Mouse (Mus musculus): ENCODE data around the gene Tmem132b. TPM values are rescaled to one million over a fixed set of nuclear protein-coding genes. Genes with fewer than 3 reads are reported as not detected.
"Not testable (repeated sequence)": the region's sequence is repeated elsewhere in the genome, so short reads cannot be mapped to it uniquely, and the experiment has no call there.

The Tmem132b gene
- polyA plus RNA-seq (2014; fragmentation: Nextera tagmentation; extraction: Ambion mirVana) = 0.42 and 0.50 TPM in 2 replicates

DNA sequence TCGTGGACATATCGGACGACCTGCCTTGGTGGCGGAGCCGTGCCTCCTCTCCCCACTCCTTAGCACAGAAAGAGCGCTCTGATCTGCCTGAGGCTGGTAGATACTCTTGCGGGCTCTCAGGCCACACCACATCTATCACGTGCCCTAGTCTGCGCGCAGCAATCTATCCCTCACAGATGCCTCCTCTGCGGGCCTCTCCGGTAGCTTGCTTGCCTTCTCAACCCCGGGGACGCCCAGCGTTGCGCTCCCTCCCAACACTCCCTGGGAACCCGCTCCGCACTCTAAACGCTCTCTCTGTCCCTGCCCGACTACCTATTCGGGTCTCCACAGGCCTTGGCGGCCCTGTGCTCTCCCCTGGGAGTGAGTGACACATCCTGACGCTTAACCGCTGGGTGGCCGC is at the start of gene Tmem132b:
TSS of gene Tmem132b (plus strand) at position 141 of the 400 bp plus-strand sequence.
- Histone ChIP-seq H3K4me3 (ENCODE audit: low read depth, low read length) (peak within 1 kb of the TSS; percentile 52), H3K9me3 (ENCODE audit: control insufficient read depth, low read length) (no peaks in the 10 kb centered on the region), H3K9ac (ENCODE audit: low read length) (peak within 1 kb of the TSS; percentile 50), H3K27ac (ENCODE audit: low read depth, low read length) (no peak within 1 kb of the TSS), H3K36me3 (ENCODE audit: control insufficient read depth, insufficient read depth, low read length) (no peaks in the 10 kb centered on the region), H3K4me1 (ENCODE audit: control insufficient read depth, insufficient read depth, low read length) (peaks cover 11% of the 10 kb centered on the region), H3K4me2 (peak within 1 kb of the TSS; percentile 63), H3K27me3 (ENCODE audit: control insufficient read depth, insufficient read depth, low read length) (peaks cover 48% of the 10 kb centered on the region)
- peak; percentile 91 for DNase-seq (ENCODE audit: low spot score, missing footprints)
- 1% methylated on average over 25 of the region's 25 CpGs for WGBS
- peak; percentile 15 for ATAC-seq (ENCODE audit: low FRiP score)

DNA sequence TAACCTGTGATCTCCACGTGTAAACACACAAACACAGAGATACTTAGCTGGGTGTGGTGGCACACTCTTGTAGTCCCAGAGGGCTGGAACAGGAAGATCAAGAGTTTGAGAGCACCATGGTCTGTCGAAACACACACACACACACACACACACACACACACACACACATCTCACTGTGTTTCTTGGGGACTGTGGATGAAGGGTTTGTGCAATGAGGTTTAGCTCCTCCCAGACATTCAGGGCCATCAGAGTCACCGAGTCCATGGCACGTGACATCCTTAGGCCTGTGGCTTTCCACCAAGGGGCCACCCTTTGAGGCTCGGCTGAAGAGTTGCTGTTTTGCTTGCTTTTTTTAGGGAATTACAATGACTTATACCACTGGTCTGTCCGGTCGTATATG is 49.1 kb upstream of the Tmem132b start:
- Histone ChIP-seq H3K9ac (ENCODE audit: low read length) (no peak overlapping the region), H3K27me3 (ENCODE audit: control insufficient read depth, insufficient read depth, low read length) (no peaks in the 10 kb centered on the region), H3K4me2 (no peak overlapping the region), H3K4me3 (ENCODE audit: low read depth, low read length) (no peak overlapping the region), H3K4me1 (ENCODE audit: control insufficient read depth, insufficient read depth, low read length) (peaks cover 9% of the 10 kb centered on the region), H3K36me3 (ENCODE audit: control insufficient read depth, insufficient read depth, low read length) (peaks cover 7% of the 10 kb centered on the region), H3K9me3 (ENCODE audit: control insufficient read depth, low read length) (no peaks in the 10 kb centered on the region), H3K27ac (ENCODE audit: low read depth, low read length) (no peak overlapping the region)
- 91% methylated on average over 7 of the region's 7 CpGs for WGBS
- ATAC-seq (ENCODE audit: low FRiP score) (no peak), DNase-seq (ENCODE audit: low spot score, missing footprints) (no peak)

DNA sequence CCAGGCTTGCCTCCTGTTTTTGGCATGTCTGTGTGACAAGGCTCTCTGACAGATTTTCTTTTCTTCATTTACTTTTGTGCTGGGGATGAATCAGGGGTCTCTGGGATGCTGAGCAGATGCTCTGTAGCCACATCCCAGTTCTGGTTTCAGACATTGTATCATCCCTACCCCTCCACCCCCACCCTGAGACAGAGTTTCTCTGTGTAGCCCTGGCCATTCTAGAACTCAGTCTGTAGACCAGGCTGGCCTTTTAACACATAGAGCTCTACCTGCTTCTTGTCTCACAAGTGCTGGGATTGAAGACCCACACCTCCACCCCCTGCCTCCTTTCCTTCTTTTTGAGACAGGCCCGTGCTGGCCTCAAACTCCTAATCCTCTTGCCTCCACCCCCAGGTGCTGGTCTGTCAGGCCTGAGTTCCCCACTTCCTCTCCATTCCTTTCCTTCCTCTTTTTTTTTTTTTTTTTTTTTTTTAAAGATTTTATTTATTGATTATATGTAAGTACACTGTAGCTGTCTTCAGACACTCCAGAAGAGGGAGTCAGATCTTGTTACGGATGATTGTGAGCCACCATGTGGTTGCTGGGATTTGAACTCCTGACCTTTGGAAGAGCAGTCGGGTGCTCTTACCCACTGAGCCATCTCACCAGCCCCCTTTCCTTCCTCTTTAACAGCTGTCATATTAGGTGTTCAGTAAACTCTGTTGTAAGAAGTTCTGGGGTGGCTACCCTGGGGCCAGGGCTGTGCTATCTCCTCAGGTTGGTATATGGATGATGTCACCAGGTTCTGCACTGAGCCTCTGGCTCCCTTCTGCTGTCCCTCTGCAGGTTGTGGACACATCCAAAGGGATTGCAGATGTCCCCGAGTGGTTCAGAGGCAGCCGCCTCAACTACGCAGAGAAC is 47.6 kb upstream of the Tmem132b start:
- Histone ChIP-seq H3K27me3 (ENCODE audit: control insufficient read depth, insufficient read depth, low read length) (no peaks in the 10 kb centered on the region), H3K4me1 (ENCODE audit: control insufficient read depth, insufficient read depth, low read length) (peaks cover 4% of the 10 kb centered on the region), H3K36me3 (ENCODE audit: control insufficient read depth, insufficient read depth, low read length) (peaks cover 7% of the 10 kb centered on the region), H3K9ac (ENCODE audit: low read length) (no peak overlapping the region), H3K4me2 (no peak overlapping the region), H3K27ac (ENCODE audit: low read depth, low read length) (no peak overlapping the region), H3K4me3 (ENCODE audit: low read depth, low read length) (no peak overlapping the region), H3K9me3 (ENCODE audit: control insufficient read depth, low read length) (no peaks in the 10 kb centered on the region)
- ATAC-seq (ENCODE audit: low FRiP score) (no peak), DNase-seq (ENCODE audit: low spot score, missing footprints) (no peak)
- WGBS = 83% methylated on average over 5 of the region's 6 CpGs

DNA sequence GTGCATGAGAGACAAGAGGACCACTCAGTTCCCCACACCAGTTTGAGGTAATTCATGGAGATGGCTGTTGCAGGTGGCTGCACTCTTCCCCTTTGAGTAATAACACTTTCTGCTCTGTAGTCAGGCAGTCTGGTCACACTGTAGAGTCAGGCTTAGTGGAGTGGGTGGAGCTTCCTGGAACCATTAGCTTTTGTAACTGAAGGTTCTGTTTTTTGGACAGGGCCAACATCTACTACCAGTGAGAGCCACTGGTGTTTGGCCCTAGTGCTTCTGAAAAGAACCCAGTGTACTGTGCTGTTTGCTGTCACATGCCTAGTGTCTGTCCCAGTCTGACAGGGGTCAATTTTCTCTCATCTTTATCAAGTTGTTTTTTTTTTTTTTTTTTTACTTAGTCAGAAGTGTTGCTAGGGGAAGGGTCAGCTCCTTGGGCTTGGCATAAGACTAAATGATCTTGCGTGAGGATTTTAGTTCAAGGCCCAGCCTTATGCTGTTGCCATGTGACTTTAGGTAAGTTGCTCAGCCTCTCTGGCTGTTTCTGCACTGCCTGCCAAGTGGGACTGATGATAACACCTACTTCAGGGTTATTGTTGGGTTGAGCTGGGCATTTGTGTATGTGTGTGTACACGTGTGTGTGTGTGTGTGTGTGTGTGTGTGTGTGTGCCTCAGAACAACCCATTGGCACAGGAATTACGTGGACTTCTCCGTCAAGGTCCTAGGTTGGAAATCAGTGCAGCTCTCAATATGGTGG is 46.4 kb upstream of the Tmem132b start:
- WGBS = 94% methylated on average over 4 of the region's 4 CpGs

DNA sequence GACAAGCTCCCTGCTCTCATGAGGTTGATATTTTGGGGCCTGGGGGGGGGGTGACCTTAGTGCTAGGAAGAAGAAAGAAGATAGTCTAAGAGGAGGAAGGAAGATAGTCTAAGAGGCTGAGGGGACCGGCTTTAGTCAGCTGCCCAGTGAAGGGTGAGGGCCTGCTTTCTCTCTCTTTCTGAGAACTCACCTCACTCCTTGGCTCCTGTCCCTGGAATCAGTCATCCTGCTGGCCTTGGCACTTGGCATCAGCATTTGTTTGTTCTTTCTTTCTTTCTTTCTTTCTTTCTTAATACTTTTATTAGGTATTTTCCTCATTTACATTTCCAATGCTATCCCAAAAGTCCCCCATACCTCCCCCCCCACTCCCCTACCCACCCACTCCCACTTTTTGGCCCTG is 45.5 kb upstream of the Tmem132b start:
- Histone ChIP-seq H3K4me1 (ENCODE audit: control insufficient read depth, insufficient read depth, low read length) (peaks cover 4% of the 10 kb centered on the region), H3K36me3 (ENCODE audit: control insufficient read depth, insufficient read depth, low read length) (peaks cover 10% of the 10 kb centered on the region), H3K4me3 (ENCODE audit: low read depth, low read length) (no peak overlapping the region), H3K4me2 (no peak overlapping the region), H3K9ac (ENCODE audit: low read length) (no peak overlapping the region), H3K9me3 (ENCODE audit: control insufficient read depth, low read length) (no peaks in the 10 kb centered on the region), H3K27ac (ENCODE audit: low read depth, low read length) (no peak overlapping the region), H3K27me3 (ENCODE audit: control insufficient read depth, insufficient read depth, low read length) (no peaks in the 10 kb centered on the region)
- WGBS = 87% methylated on average over 1 of the region's 1 CpGs
- DNase-seq (ENCODE audit: low spot score, missing footprints) (no peak), ATAC-seq (ENCODE audit: low FRiP score) (no peak)

More for the DNA sequence above, 46.4 kb upstream of the Tmem132b start:
- no peaks in the 10 kb centered on the region for H3K27me3 ChIP-seq (ENCODE audit: control insufficient read depth, insufficient read depth, low read length)
- no peaks in the 10 kb centered on the region for H3K9me3 ChIP-seq (ENCODE audit: control insufficient read depth, low read length)
- peaks cover 4% of the 10 kb centered on the region for H3K4me1 ChIP-seq (ENCODE audit: control insufficient read depth, insufficient read depth, low read length)
- H3K4me2 ChIP-seq = no peak overlapping the region
- H3K4me3 ChIP-seq (ENCODE audit: low read depth, low read length) = no peak overlapping the region
- H3K27ac ChIP-seq (ENCODE audit: low read depth, low read length) = no peak overlapping the region
- no peak for DNase-seq (ENCODE audit: low spot score, missing footprints)
- no peak overlapping the region for H3K9ac ChIP-seq (ENCODE audit: low read length)
- peaks cover 10% of the 10 kb centered on the region for H3K36me3 ChIP-seq (ENCODE audit: control insufficient read depth, insufficient read depth, low read length)
- no peak for ATAC-seq (ENCODE audit: low FRiP score)

DNA sequence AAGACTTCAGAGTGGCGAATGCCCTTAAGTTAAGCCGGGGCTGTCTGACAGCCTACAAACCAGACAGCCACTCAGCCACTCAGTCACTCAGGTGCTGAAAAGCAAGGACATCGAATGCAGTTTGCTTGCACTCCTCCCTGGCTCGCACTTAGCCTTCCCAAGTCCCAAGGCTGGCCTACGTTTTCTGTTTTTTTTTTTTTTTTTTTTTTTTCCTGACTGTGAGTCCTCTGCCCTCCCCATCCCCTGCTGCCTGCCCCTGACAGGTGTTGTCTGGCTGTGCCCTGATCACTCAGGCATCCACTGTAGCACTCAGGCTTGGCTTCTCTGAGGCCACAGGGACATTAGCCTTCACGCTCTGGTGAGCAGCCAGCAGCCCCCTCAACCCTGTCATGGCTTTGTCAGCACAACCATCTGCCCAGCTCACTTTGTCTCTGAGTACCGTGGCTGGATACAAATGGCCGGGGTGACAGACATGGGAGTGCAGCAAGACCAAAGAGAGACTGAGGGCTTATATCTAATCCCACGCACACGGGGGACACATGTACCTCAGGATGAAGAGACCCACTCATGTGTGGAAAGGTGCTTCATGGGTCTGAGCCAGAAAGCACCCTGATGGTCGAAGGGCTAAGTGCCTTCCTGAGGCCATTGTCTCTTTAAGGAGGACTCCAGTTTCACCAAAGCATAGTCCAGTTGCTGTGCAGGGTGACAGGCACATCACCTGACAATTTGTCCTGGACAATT is 44.0 kb upstream of the Tmem132b start:
- no peak for DNase-seq (ENCODE audit: low spot score, missing footprints)
- H3K36me3 ChIP-seq (ENCODE audit: control insufficient read depth, insufficient read depth, low read length) = peaks cover 10% of the 10 kb centered on the region
- WGBS = 51% methylated on average over 11 of the region's 11 CpGs

DNA sequence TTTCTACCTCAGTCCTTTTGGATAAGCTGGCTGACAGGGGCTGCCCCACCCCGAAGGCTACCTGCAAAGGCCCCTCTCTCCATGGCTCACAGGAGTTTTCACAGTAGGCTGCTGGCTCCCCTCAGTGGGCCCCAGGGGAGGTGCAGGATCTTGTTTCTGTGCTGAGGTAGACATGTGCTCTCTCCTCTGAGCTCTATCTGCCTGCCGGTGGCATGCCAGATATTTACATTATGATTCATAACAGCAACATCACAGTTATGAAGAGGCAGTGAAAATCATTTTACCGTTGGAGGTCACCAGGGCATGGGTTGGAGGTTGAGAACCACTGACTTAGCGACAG is 43.5 kb upstream of the Tmem132b start:
- ATAC-seq (ENCODE audit: low FRiP score) (peak; percentile 38; the same call in 1 of the 2 replicates), DNase-seq (ENCODE audit: low spot score, missing footprints) (no peak)
- peaks cover 6% of the 10 kb centered on the region; the same call in 1 of the 2 replicates for H3K36me3 ChIP-seq (ENCODE audit: control insufficient read depth, insufficient read depth, low read length)
- no peaks in the 10 kb centered on the region for H3K9me3 ChIP-seq (ENCODE audit: control insufficient read depth, low read length)
- 83% methylated on average over 4 of the region's 4 CpGs for WGBS
- no peak overlapping the region for H3K9ac ChIP-seq (ENCODE audit: low read length)
- no peak overlapping the region for H3K4me3 ChIP-seq (ENCODE audit: low read depth, low read length)
- H3K27me3 ChIP-seq (ENCODE audit: control insufficient read depth, insufficient read depth, low read length) = no peaks in the 10 kb centered on the region
- H3K27ac ChIP-seq (ENCODE audit: low read depth, low read length) = peak overlapping the region; percentile 54; the same call in 1 of the 2 replicates
- H3K4me1 ChIP-seq (ENCODE audit: control insufficient read depth, insufficient read depth, low read length) = peaks cover 4% of the 10 kb centered on the region
- H3K4me2 ChIP-seq = no peak overlapping the region

More for the DNA sequence above, 44.0 kb upstream of the Tmem132b start:
- ATAC-seq (ENCODE audit: low FRiP score) = peak; percentile 73
- no peaks in the 10 kb centered on the region for H3K27me3 ChIP-seq (ENCODE audit: control insufficient read depth, insufficient read depth, low read length)
- H3K27ac ChIP-seq (ENCODE audit: low read depth, low read length) = peak overlapping the region; percentile 54
- no peak overlapping the region for H3K4me2 ChIP-seq
- H3K9me3 ChIP-seq (ENCODE audit: control insufficient read depth, low read length) = no peaks in the 10 kb centered on the region
- H3K4me3 ChIP-seq (ENCODE audit: low read depth, low read length) = no peak overlapping the region
- no peak overlapping the region for H3K9ac ChIP-seq (ENCODE audit: low read length)
- H3K4me1 ChIP-seq (ENCODE audit: control insufficient read depth, insufficient read depth, low read length) = peaks cover 4% of the 10 kb centered on the region

DNA sequence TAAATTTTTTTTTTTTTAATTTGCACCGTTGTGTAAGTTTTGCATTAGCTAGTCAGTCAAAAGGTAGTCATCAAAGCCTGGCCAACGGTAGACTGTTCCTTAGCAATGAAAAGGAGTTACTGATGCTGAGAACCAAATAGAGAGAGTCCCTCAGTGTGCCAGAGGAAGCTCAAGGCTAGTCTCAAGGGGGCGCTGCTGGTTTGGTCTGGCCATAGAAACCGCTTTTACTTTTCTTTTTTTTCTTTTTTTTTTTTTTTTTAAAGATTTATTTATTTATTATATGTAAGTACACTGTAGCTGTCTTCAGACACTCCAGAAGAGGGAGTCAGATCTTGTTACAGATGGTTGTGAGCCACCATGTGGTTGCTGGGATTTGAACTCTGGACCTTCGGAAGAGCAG is 42.6 kb upstream of the Tmem132b start:
- H3K4me1 ChIP-seq (ENCODE audit: control insufficient read depth, insufficient read depth, low read length); H3K9me3 ChIP-seq (ENCODE audit: control insufficient read depth, low read length); ATAC-seq (ENCODE audit: low FRiP score); DNase-seq (ENCODE audit: low spot score, missing footprints); H3K4me2 ChIP-seq; H3K4me3 ChIP-seq (ENCODE audit: low read depth, low read length); H3K9ac ChIP-seq (ENCODE audit: low read length); H3K27ac ChIP-seq (ENCODE audit: low read depth, low read length); H3K36me3 ChIP-seq (ENCODE audit: control insufficient read depth, insufficient read depth, low read length); H3K27me3 ChIP-seq (ENCODE audit: control insufficient read depth, insufficient read depth, low read length): not testable (repeated sequence)
- WGBS = 92% methylated on average over 5 of the region's 5 CpGs

All from midbrain, embryonic 11.5 days (tissue).